Mouse (Mus musculus) naive thymus-derived CD4-positive, alpha-beta T cell, adult 5 months (primary cell): ENCODE results near the gene Nhsl1. TPM values are rescaled to one million over a fixed set of nuclear protein-coding genes. Genes with fewer than 3 reads are reported as not detected.

Source experiments
- polyA plus RNA-seq: library from polyadenylated mRNA; unstranded; fragments of 100-300 nt; shearing (Covaris generic); gene quantifications from one replicate; pipeline ENCODE4 v1.2.1, GENCODE M21; 2017

Gene Nhsl1
- polyA plus RNA-seq: 1.5 TPM

DNA sequence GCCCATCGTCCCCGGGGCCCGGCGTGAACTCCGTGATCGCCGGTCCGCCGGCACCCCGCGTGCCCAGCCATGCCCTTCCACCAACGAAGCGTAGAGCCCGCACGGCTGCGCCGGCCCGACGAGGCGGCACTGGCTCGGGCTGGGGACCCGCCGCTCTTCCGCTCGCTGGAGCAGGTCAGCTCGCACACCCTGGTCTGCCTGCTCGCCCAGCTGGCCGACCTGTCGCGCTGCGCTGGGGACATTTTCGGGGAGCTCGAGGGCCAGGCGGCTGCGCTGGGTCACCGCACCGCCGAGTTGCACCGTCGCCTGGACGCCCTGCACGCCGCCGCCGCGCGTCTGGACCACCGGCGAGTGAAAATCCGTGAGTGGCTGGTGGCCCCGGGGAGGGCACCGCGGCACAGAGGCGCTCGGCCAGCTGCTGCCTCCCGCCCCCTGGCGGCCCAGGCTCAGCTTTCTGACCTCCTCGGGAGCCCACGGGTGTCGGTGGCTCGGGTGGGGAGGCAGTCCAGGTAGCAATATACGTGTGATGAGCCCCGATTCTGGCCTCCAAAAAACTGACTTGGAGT is at the start of gene Nhsl1:
Gene Nhsl1 (plus strand): TSS at position 70 of the 566 bp plus-strand sequence.

DNA sequence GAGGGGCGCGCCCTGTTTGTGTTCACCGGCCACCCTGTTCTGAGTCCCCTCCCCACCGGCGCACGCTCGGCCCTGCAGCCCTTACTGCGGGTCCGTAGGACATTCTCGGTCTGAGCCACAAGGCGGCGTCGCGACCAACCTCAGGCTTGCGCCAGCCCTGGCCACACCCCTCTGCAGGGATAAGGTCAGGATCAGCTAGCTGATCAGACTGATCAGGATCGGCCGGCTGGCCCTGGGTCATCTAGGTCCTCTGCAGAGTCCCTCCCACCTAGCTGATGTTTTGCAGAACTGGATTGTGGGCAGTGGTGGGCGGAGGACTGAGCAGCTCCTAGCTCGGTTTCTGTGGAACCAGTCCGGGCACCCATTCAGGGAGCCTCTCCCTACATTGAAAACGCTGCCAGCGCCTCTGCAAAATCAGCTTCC is 227.0 kb downstream of the Nhsl1 start, which contains the start of gene Hebp2:
Gene Hebp2 (minus strand): TSS at position 264 of the 423 bp plus-strand sequence.

Other genes with a start within 250 kb of the Nhsl1 start
- 1.5 TPM for gene Ect2l, start 108.1 kb upstream of the Nhsl1 start, polyA plus RNA-seq
- 40.3 TPM for gene Ccdc28a, start 84.0 kb upstream of the Nhsl1 start, polyA plus RNA-seq
- not detected for gene Hebp2, start 227.1 kb downstream of the Nhsl1 start, polyA plus RNA-seq